Mouse (Mus musculus): ENCODE data around the gene Asb4. TPM values are rescaled to one million over a fixed set of nuclear protein-coding genes. Genes with fewer than 3 reads are reported as not detected.

Gene Asb4
- polyA plus RNA-seq, 1 experiment: 0.01 TPM

- TF ChIP-seq TCF12 (IDR thresholded peaks at IDR 0.05; ENCODE audit: insufficient read depth, poor library complexity, severe bottlenecking) (no peak), MYOD1 (IDR thresholded peaks at IDR 0.05; ENCODE audit: control insufficient read depth in 1 of 3, insufficient read length in 2 of 3, low read depth in 2 of 3) (no peak), REST (IDR thresholded peaks at IDR 0.05; ENCODE audit: insufficient read depth, insufficient read length) (no peak), TCF3 (IDR thresholded peaks at IDR 0.05; ENCODE audit: insufficient read length, low read depth) (no peak), CEBPB (IDR thresholded peaks at IDR 0.05; ENCODE audit: insufficient read depth, poor library complexity, severe bottlenecking) (no peak), MAX (IDR thresholded peaks at IDR 0.05; ENCODE audit: low read depth) (no peak), POLR2AphosphoS2 (IDR thresholded peaks at IDR 0.05; ENCODE audit: insufficient read length, low read depth) (no peak), MYOG (IDR thresholded peaks at IDR 0.05; ENCODE audit: control insufficient read depth in 1 of 3, insufficient read depth in 1 of 3, insufficient read length in 2 of 3, low read depth in 2 of 3) (no peak), USF1 (IDR thresholded peaks at IDR 0.05; ENCODE audit: low read depth) (no peak), SRF (IDR thresholded peaks at IDR 0.05; ENCODE audit: control insufficient read depth, insufficient read length, low read depth) (no peak), E2F4 (IDR thresholded peaks at IDR 0.05; ENCODE audit: insufficient read depth) (no peak), POLR2A (IDR thresholded peaks at IDR 0.05; ENCODE audit: insufficient read length, low read depth) (no peak)
- Histone ChIP-seq H3K27me3 (ENCODE audit: control insufficient read depth, insufficient read depth, insufficient read length) (no peaks in the 10 kb centered on the region), H3K4me3 (no peak overlapping the region), H3K36me3 (ENCODE audit: control insufficient read depth, insufficient read depth) (no peaks in the 10 kb centered on the region), H3K4me2 (ENCODE audit: low read depth) (no peak overlapping the region), H3K79me2 (ENCODE audit: control insufficient read depth, insufficient read depth) (no peaks in the 10 kb centered on the region), H3ac (ENCODE audit: control insufficient read depth, insufficient read length) (no peak overlapping the region)
Measured at GRCm38 (mm10) chr6:5433887-5434286, 50.7 kb downstream of the Asb4 start.

GRCm38 (mm10) chr6:5437757-5438156 lies 54.6 kb downstream of the Asb4 start:
- TF ChIP-seq USF1 (IDR thresholded peaks at IDR 0.05; ENCODE audit: low read depth): no peak
- no peak for TF ChIP-seq REST (IDR thresholded peaks at IDR 0.05; ENCODE audit: insufficient read depth, insufficient read length)
- TF ChIP-seq MYOD1 (IDR thresholded peaks at IDR 0.05; ENCODE audit: control insufficient read depth in 1 of 3, insufficient read length in 2 of 3, low read depth in 2 of 3): no peak
- no peak for TF ChIP-seq POLR2AphosphoS2 (IDR thresholded peaks at IDR 0.05; ENCODE audit: insufficient read length, low read depth)
- TF ChIP-seq MYOG (IDR thresholded peaks at IDR 0.05; ENCODE audit: control insufficient read depth in 1 of 3, insufficient read depth in 1 of 3, insufficient read length in 2 of 3, low read depth in 2 of 3): no peak
- TF ChIP-seq E2F4 (IDR thresholded peaks at IDR 0.05; ENCODE audit: insufficient read depth): no peak
- TF ChIP-seq POLR2A (IDR thresholded peaks at IDR 0.05; ENCODE audit: insufficient read length, low read depth): no peak
- TF ChIP-seq MAX (IDR thresholded peaks at IDR 0.05; ENCODE audit: low read depth): no peak
- no peak for TF ChIP-seq SRF (IDR thresholded peaks at IDR 0.05; ENCODE audit: control insufficient read depth, insufficient read length, low read depth)
- no peak for TF ChIP-seq TCF3 (IDR thresholded peaks at IDR 0.05; ENCODE audit: insufficient read length, low read depth)
- no peak for TF ChIP-seq CEBPB (IDR thresholded peaks at IDR 0.05; ENCODE audit: insufficient read depth, poor library complexity, severe bottlenecking)
- no peak for TF ChIP-seq TCF12 (IDR thresholded peaks at IDR 0.05; ENCODE audit: insufficient read depth, poor library complexity, severe bottlenecking)
- Histone ChIP-seq H3ac (ENCODE audit: control insufficient read depth, insufficient read length) (no peak overlapping the region), H3K4me3 (no peak overlapping the region), H3K79me2 (ENCODE audit: control insufficient read depth, insufficient read depth) (no peaks in the 10 kb centered on the region), H3K27me3 (ENCODE audit: control insufficient read depth, insufficient read depth, insufficient read length) (no peaks in the 10 kb centered on the region), H3K4me2 (ENCODE audit: low read depth) (no peak overlapping the region), H3K36me3 (ENCODE audit: control insufficient read depth, insufficient read depth) (no peaks in the 10 kb centered on the region)

GRCm38 (mm10) chr6:5441221-5441620 lies 58.0 kb downstream of the Asb4 start:
- H3K36me3 ChIP-seq (ENCODE audit: control insufficient read depth, insufficient read depth): no peaks in the 10 kb centered on the region
- H3K4me2 ChIP-seq (ENCODE audit: low read depth): no peak overlapping the region
- no peak overlapping the region for H3K4me3 ChIP-seq
- no peak for TF ChIP-seq REST (IDR thresholded peaks at IDR 0.05; ENCODE audit: insufficient read depth, insufficient read length)
- TF ChIP-seq MYOG (IDR thresholded peaks at IDR 0.05; ENCODE audit: control insufficient read depth in 1 of 3, insufficient read depth in 1 of 3, insufficient read length in 2 of 3, low read depth in 2 of 3): no peak
- no peak for TF ChIP-seq USF1 (IDR thresholded peaks at IDR 0.05; ENCODE audit: low read depth)
- no peak for TF ChIP-seq TCF3 (IDR thresholded peaks at IDR 0.05; ENCODE audit: insufficient read length, low read depth)
- no peak for TF ChIP-seq CEBPB (IDR thresholded peaks at IDR 0.05; ENCODE audit: insufficient read depth, poor library complexity, severe bottlenecking)
- no peak for TF ChIP-seq E2F4 (IDR thresholded peaks at IDR 0.05; ENCODE audit: insufficient read depth)
- TF ChIP-seq POLR2A (IDR thresholded peaks at IDR 0.05; ENCODE audit: insufficient read length, low read depth): no peak
- TF ChIP-seq TCF12 (IDR thresholded peaks at IDR 0.05; ENCODE audit: insufficient read depth, poor library complexity, severe bottlenecking): no peak
- no peak for TF ChIP-seq SRF (IDR thresholded peaks at IDR 0.05; ENCODE audit: control insufficient read depth, insufficient read length, low read depth)
- no peak for TF ChIP-seq MYOD1 (IDR thresholded peaks at IDR 0.05; ENCODE audit: control insufficient read depth in 1 of 3, insufficient read length in 2 of 3, low read depth in 2 of 3)
- no peaks in the 10 kb centered on the region for H3K79me2 ChIP-seq (ENCODE audit: control insufficient read depth, insufficient read depth)
- no peak overlapping the region for H3ac ChIP-seq (ENCODE audit: control insufficient read depth, insufficient read length)
- H3K27me3 ChIP-seq (ENCODE audit: control insufficient read depth, insufficient read depth, insufficient read length): no peaks in the 10 kb centered on the region

GRCm38 (mm10) chr6:5442316-5443085 lies 59.3 kb downstream of the Asb4 start:
- Histone ChIP-seq H3K79me2 (ENCODE audit: control insufficient read depth, insufficient read depth) (no peaks in the 10 kb centered on the region), H3K36me3 (ENCODE audit: control insufficient read depth, insufficient read depth) (no peaks in the 10 kb centered on the region), H3ac (ENCODE audit: control insufficient read depth, insufficient read length) (no peak overlapping the region), H3K4me2 (ENCODE audit: low read depth) (peak overlapping the region; percentile 70), H3K27me3 (ENCODE audit: control insufficient read depth, insufficient read depth, insufficient read length) (no peaks in the 10 kb centered on the region), H3K4me3 (no peak overlapping the region)
- TF ChIP-seq MAX (IDR thresholded peaks at IDR 0.05; ENCODE audit: low read depth) (no peak), E2F4 (IDR thresholded peaks at IDR 0.05; ENCODE audit: insufficient read depth) (no peak), SRF (IDR thresholded peaks at IDR 0.05; ENCODE audit: control insufficient read depth, insufficient read length, low read depth) (no peak), MYOG (IDR thresholded peaks at IDR 0.05; ENCODE audit: control insufficient read depth in 1 of 3, insufficient read depth in 1 of 3, insufficient read length in 2 of 3, low read depth in 2 of 3) (peak in 1 of 3 experiments; percentile 21), TCF3 (IDR thresholded peaks at IDR 0.05; ENCODE audit: insufficient read length, low read depth) (no peak), USF1 (IDR thresholded peaks at IDR 0.05; ENCODE audit: low read depth) (no peak), REST (IDR thresholded peaks at IDR 0.05; ENCODE audit: insufficient read depth, insufficient read length) (no peak), TCF12 (IDR thresholded peaks at IDR 0.05; ENCODE audit: insufficient read depth, poor library complexity, severe bottlenecking) (peak; percentile 1), POLR2A (IDR thresholded peaks at IDR 0.05; ENCODE audit: insufficient read length, low read depth) (no peak), CEBPB (IDR thresholded peaks at IDR 0.05; ENCODE audit: insufficient read depth, poor library complexity, severe bottlenecking) (no peak), POLR2AphosphoS2 (IDR thresholded peaks at IDR 0.05; ENCODE audit: insufficient read length, low read depth) (no peak), MYOD1 (IDR thresholded peaks at IDR 0.05; ENCODE audit: control insufficient read depth in 1 of 3, insufficient read length in 2 of 3, low read depth in 2 of 3) (peak in 2 of 3 experiments; percentile 39 to 74)

Measured in myocyte (in vitro differentiated cells).